Mouse (Mus musculus) bone marrow macrophage, adult 2 months (primary cell): ENCODE results near the gene Lax1. TPM values are rescaled to one million over a fixed set of nuclear protein-coding genes. Genes with fewer than 3 reads are reported as not detected.
"Not testable (repeated sequence)": the region's sequence is repeated elsewhere in the genome, so short reads cannot be mapped to it uniquely, and the experiment has no call there.

Experiments
- H3K27ac ChIP-seq: 2 replicates; pipeline ENCODE4 v1.5.1; 2012; ENCODE audit warnings: low read depth, low read length; ENCODE audit not compliant: insufficient read depth
- H3K4me1 ChIP-seq: 2 replicates; pipeline ENCODE4 v1.6.1; 2012; ENCODE audit warnings: low read length; ENCODE audit not compliant: control insufficient read depth, insufficient read depth
- H3K4me3 ChIP-seq: 2 replicates; pipeline ENCODE4 v1.5.1; 2012; ENCODE audit warnings: mild to moderate bottlenecking, low read length, moderate library complexity; ENCODE audit not compliant: insufficient read depth
- CTCF ChIP-seq: IDR thresholded peaks from 2 replicates; pipeline ENCODE4 v1.5.1; 2012; ENCODE audit warnings: low read depth, mild to moderate bottlenecking, low read length, moderate library complexity
- POLR2A ChIP-seq: IDR thresholded peaks from 2 replicates; pipeline ENCODE4 v1.6.1; 2012; ENCODE audit warnings: mild to moderate bottlenecking, low read depth, low read length, borderline replicate concordance
- polyA plus RNA-seq: library from polyadenylated mRNA; stranded (reverse); fragments of >200 nt; gene quantifications from 2 replicates; pipeline ENCODE4 v1.2.4, GENCODE M21; 2012; ENCODE audit not compliant: missing spikeins, insufficient read depth, insufficient read length

The Lax1 gene
- polyA plus RNA-seq, 1 experiment: not detected

DNA sequence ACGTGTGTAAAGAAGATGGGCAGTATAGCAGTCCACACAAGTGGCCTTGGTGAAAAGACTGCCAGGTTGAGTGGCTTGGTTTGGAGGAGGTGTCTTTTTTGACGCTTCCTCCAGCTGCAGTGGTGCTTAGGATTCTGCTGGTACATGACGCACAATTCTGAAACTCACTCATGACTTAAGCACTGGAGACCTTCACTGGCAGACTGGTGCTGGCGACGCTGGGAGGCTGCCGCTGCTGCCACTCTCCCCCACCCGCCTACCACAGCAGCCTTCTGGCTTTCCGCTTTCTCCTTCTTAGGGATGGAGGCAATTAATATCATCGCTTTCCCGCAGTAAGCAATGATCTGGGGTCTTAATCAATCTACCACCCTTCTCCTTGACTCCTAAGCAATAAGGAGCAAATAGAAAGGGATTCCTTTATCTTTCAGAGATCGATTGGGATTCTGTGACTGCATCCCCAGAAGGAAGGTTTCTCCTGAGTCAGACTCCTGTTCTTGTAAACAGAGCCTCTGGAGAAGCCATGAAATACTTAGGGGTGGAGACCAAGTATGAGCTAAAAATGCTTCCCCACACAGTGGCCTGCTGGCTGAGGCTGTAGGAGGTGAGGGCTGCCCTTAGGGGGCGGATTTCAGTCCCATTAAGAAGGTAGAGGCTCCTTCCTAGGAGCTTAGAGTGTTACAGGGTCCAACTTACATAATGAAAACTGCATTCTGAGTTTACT lies 22.5 kb upstream of the Lax1 start:
- no peaks in the 10 kb centered on the region for H3K4me1 ChIP-seq
- no peak for TF ChIP-seq POLR2A
- no peak overlapping the region for H3K27ac ChIP-seq

DNA sequence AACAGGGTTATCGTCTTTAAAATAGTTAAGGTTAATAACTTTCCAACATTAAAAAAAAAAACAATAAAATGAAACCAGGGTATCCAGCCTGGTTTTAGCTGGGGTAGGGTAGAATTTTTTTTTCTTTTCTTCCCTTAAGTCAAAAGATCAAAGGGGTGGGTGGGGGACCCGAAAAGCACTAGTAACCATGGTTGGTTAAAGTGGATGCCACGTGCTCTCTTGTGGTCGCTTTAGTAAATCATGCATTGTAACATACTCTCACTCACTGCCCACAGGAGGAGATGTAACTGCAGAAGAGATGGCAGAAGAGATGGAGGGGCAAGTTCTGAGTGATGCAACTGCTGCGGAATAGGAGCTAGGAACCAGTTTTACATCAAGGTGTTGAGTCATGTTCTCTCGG lies 21.5 kb upstream of the Lax1 start:
- TF ChIP-seq POLR2A: no peak
- no peak for TF ChIP-seq CTCF
- H3K4me1 ChIP-seq: no peaks in the 10 kb centered on the region
- no peak overlapping the region for H3K4me3 ChIP-seq
- H3K27ac ChIP-seq: no peak overlapping the region

More for the DNA sequence above, 22.5 kb upstream of the Lax1 start:
- H3K4me3 ChIP-seq: no peak overlapping the region

- H3K4me1 ChIP-seq: no peaks in the 10 kb centered on the region
- H3K4me3 ChIP-seq: no peak overlapping the region
- TF ChIP-seq CTCF: no peak
- no peak overlapping the region for H3K27ac ChIP-seq
Observed at GRCm38 (mm10) chr1:133710895-133711294, 21.0 kb upstream of the Lax1 start.

DNA sequence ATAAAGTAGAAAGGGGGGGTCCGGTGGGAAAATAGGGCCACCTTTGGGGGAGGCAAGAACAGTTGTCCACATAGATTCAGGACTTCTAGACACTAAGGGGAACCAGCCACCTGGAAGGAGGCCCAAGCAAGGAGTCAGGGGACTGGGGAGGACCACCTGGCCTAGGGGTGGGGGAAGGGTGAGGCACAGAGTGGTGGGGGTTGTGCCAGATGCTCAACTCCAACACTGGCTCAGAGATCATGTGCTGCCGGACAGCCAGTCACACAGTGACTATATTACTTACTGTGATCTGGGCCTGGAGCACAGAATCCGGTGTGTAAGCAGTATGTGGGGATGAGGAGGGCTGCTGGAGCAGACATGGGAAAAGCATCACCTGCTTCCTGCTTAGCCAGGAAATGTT lies 19.4 kb upstream of the Lax1 start:
- Histone ChIP-seq H3K4me3 (no peak overlapping the region), H3K4me1 (no peaks in the 10 kb centered on the region), H3K27ac (no peak overlapping the region)
- TF ChIP-seq POLR2A: no peak
- no peak for TF ChIP-seq CTCF

- not testable (repeated sequence) for H3K4me1 ChIP-seq, H3K4me3 ChIP-seq, H3K27ac ChIP-seq
Observed at GRCm38 (mm10) chr1:133701824-133702223, 11.9 kb upstream of the Lax1 start.

- Histone ChIP-seq H3K4me1 (no peaks in the 10 kb centered on the region), H3K4me3 (no peak overlapping the region), H3K27ac (no peak overlapping the region)
- no peak for TF ChIP-seq POLR2A
- TF ChIP-seq CTCF: no peak
Observed at GRCm38 (mm10) chr1:133697935-133698620, 8.2 kb upstream of the Lax1 start.

DNA sequence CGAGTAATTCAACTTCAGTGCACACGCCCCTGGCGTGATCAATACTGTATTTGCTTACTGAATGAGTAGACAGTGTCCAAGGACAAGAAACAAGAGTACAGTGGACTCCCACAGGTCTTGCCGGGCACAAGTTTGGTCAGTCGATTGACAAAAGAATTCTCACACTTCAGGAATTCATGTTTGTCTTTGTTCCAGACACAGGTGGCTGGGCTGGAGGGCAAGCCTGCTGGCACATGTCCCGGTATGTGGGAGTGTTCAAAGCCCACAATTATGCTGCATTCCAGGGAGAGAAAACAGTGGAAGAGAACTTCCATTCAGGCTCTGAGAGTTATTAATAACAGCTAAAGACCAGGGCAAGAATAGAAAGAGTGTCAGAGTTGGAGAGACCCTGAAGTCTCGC lies 6.0 kb upstream of the Lax1 start:
- TF ChIP-seq CTCF (no peak), POLR2A (no peak)
- Histone ChIP-seq H3K27ac (no peak overlapping the region), H3K4me1 (no peaks in the 10 kb centered on the region), H3K4me3 (no peak overlapping the region)

DNA sequence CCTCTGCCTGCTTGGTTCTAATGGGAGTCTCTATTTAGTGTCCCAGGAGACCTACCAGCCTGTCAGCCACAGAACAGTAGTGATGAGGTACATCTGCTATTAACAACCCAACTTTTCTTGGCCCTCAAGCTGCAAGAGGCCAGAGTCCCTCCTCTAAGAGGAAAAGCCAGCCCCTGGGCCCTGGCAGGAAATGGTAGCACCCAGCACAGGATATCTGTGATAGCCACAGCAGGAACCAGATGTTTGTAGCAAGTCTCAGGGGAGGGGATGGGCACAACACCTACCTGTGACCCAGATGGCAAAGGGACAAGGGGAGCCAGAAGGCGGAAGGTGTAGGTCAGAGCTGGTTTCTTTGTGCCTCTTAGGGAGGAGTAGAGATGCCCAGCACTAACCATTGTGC lies 5.0 kb upstream of the Lax1 start:
- H3K4me3 ChIP-seq: no peak overlapping the region
- H3K27ac ChIP-seq: no peak overlapping the region
- TF ChIP-seq CTCF (no peak), POLR2A (no peak)
- no peaks in the 10 kb centered on the region for H3K4me1 ChIP-seq

DNA sequence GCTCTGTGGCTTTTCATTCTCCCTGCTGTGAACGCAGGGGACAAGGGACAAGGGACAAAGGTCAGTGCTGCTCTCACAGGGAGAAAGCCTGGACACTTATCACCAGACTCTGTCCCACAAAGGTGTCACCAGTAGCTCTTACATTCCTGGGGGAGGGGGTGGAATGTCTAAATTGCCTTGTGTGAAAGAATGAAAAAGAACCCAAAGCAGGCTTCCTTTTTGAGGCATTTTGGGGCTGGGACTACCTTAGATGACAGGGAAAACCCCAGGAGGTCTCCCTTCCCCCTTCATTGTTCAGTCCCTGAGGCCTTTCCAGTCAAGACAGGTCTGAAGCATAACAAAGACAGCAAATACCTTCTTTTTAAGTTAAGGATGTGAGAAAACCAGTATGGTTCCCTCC lies 4.4 kb upstream of the Lax1 start:
- H3K4me1 ChIP-seq: no peaks in the 10 kb centered on the region
- no peak overlapping the region for H3K27ac ChIP-seq

GRCm38 (mm10) chr1:133693536-133694114 lies 3.7 kb upstream of the Lax1 start:
- Histone ChIP-seq H3K4me1 (no peaks in the 10 kb centered on the region), H3K4me3 (no peak overlapping the region), H3K27ac (no peak overlapping the region)
- no peak for TF ChIP-seq CTCF
- no peak for TF ChIP-seq POLR2A

More for the DNA sequence above, 4.4 kb upstream of the Lax1 start:
- no peak for TF ChIP-seq POLR2A
- TF ChIP-seq CTCF: no peak
- no peak overlapping the region for H3K4me3 ChIP-seq
